Mouse (Mus musculus): ENCODE measurements around the gene Npnt.
A peak's percentile ranks its signal among the peaks of the same experiment; 100 is the strongest.

Gene Npnt

GRCm38 (mm10) chr3:132949791-132950528 is at the start of gene Npnt:
Gene Npnt (minus strand): TSS chr3:132950291.
- peak; percentile 36 for DNase-seq

GRCm38 (mm10) chr3:132996299-132996698 is 46.2 kb upstream of the Npnt start:
- no peak for DNase-seq

- no peak for DNase-seq
These were observed 45.8 kb upstream of the Npnt start for GRCm38 (mm10) chr3:132995904-132996267.

- no peak for DNase-seq
These were observed 45.2 kb upstream of the Npnt start for GRCm38 (mm10) chr3:132995172-132995903.

- no peak for DNase-seq
These were observed 36.1 kb upstream of the Npnt start for GRCm38 (mm10) chr3:132986188-132986587.

GRCm38 (mm10) chr3:132983845-132984485 is 33.9 kb upstream of the Npnt start:
- DNase-seq = no peak

- DNase-seq = no peak
These were observed 31.9 kb upstream of the Npnt start for GRCm38 (mm10) chr3:132981968-132982367.

GRCm38 (mm10) chr3:132979781-132980461 is 29.8 kb upstream of the Npnt start:
- DNase-seq = no peak

GRCm38 (mm10) chr3:132966255-132966654 is 16.2 kb upstream of the Npnt start:
- no peak for DNase-seq

GRCm38 (mm10) chr3:132964715-132965507 is 14.8 kb upstream of the Npnt start:
- DNase-seq = no peak

- DNase-seq = no peak
These were observed 12.7 kb upstream of the Npnt start for GRCm38 (mm10) chr3:132962631-132963361.

- no peak for DNase-seq
These were observed 414 bp upstream of the Npnt start for GRCm38 (mm10) chr3:132950529-132950880.

GRCm38 (mm10) chr3:132949380-132949790 is 706 bp downstream of the Npnt start:
- DNase-seq = peak; percentile 31

GRCm38 (mm10) chr3:132948298-132948795 is 1.7 kb downstream of the Npnt start:
- DNase-seq = no peak

- DNase-seq = peak; percentile 24
These were observed 4.0 kb downstream of the Npnt start for GRCm38 (mm10) chr3:132946086-132946485.

- DNase-seq = no peak
These were observed 4.4 kb downstream of the Npnt start for GRCm38 (mm10) chr3:132945669-132946068.

- DNase-seq = peak; percentile 50
These were observed 5.5 kb downstream of the Npnt start for GRCm38 (mm10) chr3:132944609-132945008.

GRCm38 (mm10) chr3:132944193-132944592 is 5.9 kb downstream of the Npnt start:
- DNase-seq = no peak

GRCm38 (mm10) chr3:132942778-132943177 is 7.3 kb downstream of the Npnt start:
- no peak for DNase-seq

GRCm38 (mm10) chr3:132940181-132940990 is 9.7 kb downstream of the Npnt start:
- no peak for DNase-seq

GRCm38 (mm10) chr3:132939006-132939405 is 11.1 kb downstream of the Npnt start:
- DNase-seq = peak; percentile 75
